Mouse (Mus musculus) testis, adult 2 months (tissue): ENCODE measurements around the gene Fbxo41.

Experiments
- CTCF ChIP-seq: fragments of 200-500 bp; IDR thresholded peaks from 2 replicates; pipeline ENCODE4 v1.5.1; 2012; ENCODE audit warnings: low read depth, mild to moderate bottlenecking, inconsistent platforms, low read length, moderate library complexity; ENCODE audit not compliant: control insufficient read depth, insufficient read depth, insufficient replicate concordance
- POLR2A ChIP-seq: fragments of 200-500 bp; IDR thresholded peaks from 2 replicates; pipeline ENCODE4 v1.6.1; 2012; ENCODE audit warnings: low read depth, mild to moderate bottlenecking, inconsistent platforms, low read length, moderate library complexity; ENCODE audit not compliant: control insufficient read depth

DNA sequence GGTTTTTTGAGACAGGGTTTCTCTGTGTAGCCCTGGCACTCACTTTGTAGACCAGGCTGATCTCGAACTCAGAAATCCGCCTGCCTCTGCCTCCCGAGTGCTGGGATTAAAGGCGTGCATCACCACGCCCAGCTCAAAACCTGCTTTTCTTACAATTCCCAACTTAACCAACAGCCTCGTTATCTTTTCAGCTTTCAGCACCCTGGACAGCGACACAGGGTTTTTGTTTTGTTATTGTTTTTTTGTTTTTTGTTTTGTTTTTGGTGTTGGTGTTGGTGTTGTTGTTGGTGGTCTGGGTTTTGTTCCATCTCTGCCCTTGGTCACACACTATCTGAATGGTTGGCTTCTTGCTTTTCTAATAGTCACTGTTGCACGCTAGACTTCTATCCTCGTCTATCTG, 4.6 kb downstream of the Fbxo41 start:
- no peak for TF ChIP-seq CTCF
- TF ChIP-seq POLR2A = no peak
